Mouse (Mus musculus) midbrain, embryonic 13.5 days (tissue): ENCODE data around the gene Epb41l1. TPM values are rescaled to one million over a fixed set of nuclear protein-coding genes. Genes with fewer than 3 reads are reported as not detected.

ENCODE experiments used
- ATAC-seq: fragments of 200-750 bp; cut with Nextera tagmentation; 2 replicates; pipeline ENCODE4 v1.8.0; 2017; ENCODE audit warnings: mild to moderate bottlenecking, moderate TSS enrichment, moderate library complexity
- H3K27ac ChIP-seq: fragments of 300-500 bp; sonication (generic); 2 replicates; pipeline ENCODE4 v1.5.1; 2015; ENCODE audit warnings: inconsistent platforms, mild to moderate bottlenecking, moderate library complexity
- H3K27me3 ChIP-seq: fragments of 300-500 bp; sonication (generic); 2 replicates; pipeline ENCODE4 v1.6.1; 2015; ENCODE audit warnings: mild to moderate bottlenecking, inconsistent platforms
- H3K36me3 ChIP-seq: fragments of 300-500 bp; sonication (generic); 2 replicates; pipeline ENCODE4 v1.6.1; 2015; ENCODE audit warnings: mild to moderate bottlenecking, inconsistent platforms
- H3K4me1 ChIP-seq: fragments of 300-500 bp; sonication (generic); replicated peaks from 2 replicates; pipeline ENCODE4 v1.6.1; 2015; ENCODE audit warnings: inconsistent platforms
- H3K4me2 ChIP-seq: fragments of 300-500 bp; sonication (generic); replicated peaks from 2 replicates; pipeline ENCODE4 v1.6.1; 2015; ENCODE audit warnings: moderate library complexity, mild to moderate bottlenecking, inconsistent platforms
- H3K4me3 ChIP-seq: fragments of 300-500 bp; sonication (generic); replicated peaks from 2 replicates; pipeline ENCODE4 v1.5.1; 2015; ENCODE audit warnings: mild to moderate bottlenecking, inconsistent platforms
- H3K9ac ChIP-seq: fragments of 300-500 bp; sonication (generic); replicated peaks from 2 replicates; pipeline ENCODE4 v1.6.1; 2015; ENCODE audit warnings: mild to moderate bottlenecking, inconsistent platforms
- H3K9me3 ChIP-seq: fragments of 300-500 bp; sonication (generic); 2 replicates; pipeline ENCODE4 v1.6.1; 2016; ENCODE audit warnings: mild to moderate bottlenecking, inconsistent platforms
- WGBS: fragments of 180-500 bp; shearing (Covaris S2); methylation state at CpG from one replicate; pipeline ENCODE4 v1.1.7; 2015; 5-methylcytosine and 5-hydroxymethylcytosine counted together
- polyA plus RNA-seq: library from polyadenylated mRNA; unstranded; fragments of >200 nt; fragmentation: Nextera tagmentation; extraction: Ambion mirVana; gene quantifications from 2 replicates; pipeline ENCODE4 v1.2.1, GENCODE M21; 2015

The Epb41l1 gene
- polyA plus RNA-seq, 1 experiment from 2014 or later, result 11.9 TPM

GRCm38 (mm10) chr2:156426151-156426550 lies 5.4 kb downstream of the Epb41l1 start:
- no peak for ATAC-seq
- Histone ChIP-seq H3K9ac (no peak overlapping the region), H3K4me1 (peaks cover 31% of the 10 kb centered on the region), H3K36me3 (0 out of 2 replicates have a peak, but pooled peaks cover 6% of the 10 kb centered on the region), H3K9me3 (no peaks in the 10 kb centered on the region), H3K4me2 (no peak overlapping the region), H3K27me3 (peaks cover 28% of the 10 kb centered on the region), H3K4me3 (no peak overlapping the region), H3K27ac (no peak overlapping the region)
- WGBS, result 71% methylated on average over 4 of the region's 4 CpGs

- H3K27ac ChIP-seq, result no peak overlapping the region
- H3K4me2 ChIP-seq, result no peak overlapping the region
- 0 out of 2 replicates have a peak, but pooled peaks cover 5% of the 10 kb centered on the region for H3K36me3 ChIP-seq
- no peaks in the 10 kb centered on the region for H3K9me3 ChIP-seq
- ATAC-seq, result no peak
- no peaks in the 10 kb centered on the region for H3K27me3 ChIP-seq
- H3K4me3 ChIP-seq, result no peak overlapping the region
- peaks cover 24% of the 10 kb centered on the region for H3K4me1 ChIP-seq
- H3K9ac ChIP-seq, result no peak overlapping the region
- 82% methylated on average over 10 of the region's 10 CpGs for WGBS
These were observed 9.1 kb downstream of the Epb41l1 start for GRCm38 (mm10) chr2:156429836-156430235.

- H3K4me2 ChIP-seq, result no peak overlapping the region
- ATAC-seq, result no peak
- 0 out of 2 replicates have a peak, but pooled peaks cover 5% of the 10 kb centered on the region for H3K36me3 ChIP-seq
- WGBS, result 53% methylated on average over 4 of the region's 4 CpGs
- no peaks in the 10 kb centered on the region for H3K9me3 ChIP-seq
- no peaks in the 10 kb centered on the region for H3K27me3 ChIP-seq
- no peak overlapping the region for H3K4me3 ChIP-seq
- no peak overlapping the region for H3K27ac ChIP-seq
- peaks cover 19% of the 10 kb centered on the region for H3K4me1 ChIP-seq
- no peak overlapping the region for H3K9ac ChIP-seq
These were observed 9.6 kb downstream of the Epb41l1 start for GRCm38 (mm10) chr2:156430326-156430725.

- Histone ChIP-seq H3K4me2 (no peak overlapping the region), H3K4me3 (no peak overlapping the region), H3K27ac (no peak overlapping the region), H3K4me1 (peaks cover 10% of the 10 kb centered on the region), H3K27me3 (no peaks in the 10 kb centered on the region), H3K36me3 (0 out of 2 replicates have a peak, but pooled peaks cover 5% of the 10 kb centered on the region), H3K9me3 (no peaks in the 10 kb centered on the region), H3K9ac (no peak overlapping the region)
- 72% methylated on average over 6 of the region's 6 CpGs for WGBS
- ATAC-seq, result no peak
These were observed 10.7 kb downstream of the Epb41l1 start for GRCm38 (mm10) chr2:156431409-156431808.

GRCm38 (mm10) chr2:156432086-156432485 lies 11.4 kb downstream of the Epb41l1 start:
- WGBS, result 96% methylated on average over 3 of the region's 3 CpGs
- Histone ChIP-seq H3K27me3 (no peaks in the 10 kb centered on the region), H3K4me2 (no peak overlapping the region), H3K36me3 (0 out of 2 replicates have a peak, but pooled peaks cover 3% of the 10 kb centered on the region), H3K9me3 (no peaks in the 10 kb centered on the region), H3K4me3 (no peak overlapping the region), H3K9ac (no peak overlapping the region), H3K27ac (no peak overlapping the region), H3K4me1 (peaks cover 14% of the 10 kb centered on the region)
- no peak for ATAC-seq

GRCm38 (mm10) chr2:156432874-156433868 lies 12.5 kb downstream of the Epb41l1 start:
- no peak overlapping the region for H3K4me3 ChIP-seq
- H3K27me3 ChIP-seq, result no peaks in the 10 kb centered on the region
- H3K4me2 ChIP-seq, result no peak overlapping the region
- 0 out of 2 replicates have a peak, but pooled peaks cover 2% of the 10 kb centered on the region for H3K36me3 ChIP-seq
- H3K27ac ChIP-seq, result no peak overlapping the region; the same call in 1 of the 2 replicates
- WGBS, result 54% methylated on average over 9 of the region's 9 CpGs
- no peak overlapping the region for H3K9ac ChIP-seq
- no peak for ATAC-seq
- H3K9me3 ChIP-seq, result no peaks in the 10 kb centered on the region
- peaks cover 14% of the 10 kb centered on the region for H3K4me1 ChIP-seq

- Histone ChIP-seq H3K9me3 (no peaks in the 10 kb centered on the region), H3K27ac (no peak overlapping the region), H3K4me3 (no peak overlapping the region), H3K27me3 (no peaks in the 10 kb centered on the region), H3K9ac (no peak overlapping the region), H3K4me1 (peaks cover 28% of the 10 kb centered on the region), H3K36me3 (peaks cover 9% of the 10 kb centered on the region), H3K4me2 (no peak overlapping the region)
- ATAC-seq, result no peak
- 91% methylated on average over 11 of the region's 11 CpGs for WGBS
These were observed 16.9 kb downstream of the Epb41l1 start for GRCm38 (mm10) chr2:156437637-156438036.

GRCm38 (mm10) chr2:156439666-156440462 lies 19.2 kb downstream of the Epb41l1 start:
- Histone ChIP-seq H3K27ac (no peak overlapping the region), H3K4me1 (peaks cover 18% of the 10 kb centered on the region; the same call in 1 of the 2 replicates), H3K4me3 (no peak overlapping the region), H3K36me3 (peaks cover 17% of the 10 kb centered on the region), H3K9ac (no peak overlapping the region), H3K9me3 (no peaks in the 10 kb centered on the region), H3K27me3 (no peaks in the 10 kb centered on the region), H3K4me2 (no peak overlapping the region)
- ATAC-seq, result no peak
- WGBS, result 51% methylated on average over 11 of the region's 11 CpGs

- Histone ChIP-seq H3K27ac (no peak overlapping the region), H3K36me3 (peaks cover 30% of the 10 kb centered on the region), H3K4me1 (peaks cover 14% of the 10 kb centered on the region; the same call in 1 of the 2 replicates), H3K27me3 (no peaks in the 10 kb centered on the region), H3K4me2 (no peak overlapping the region), H3K4me3 (no peak overlapping the region), H3K9me3 (no peaks in the 10 kb centered on the region; the same call in 1 of the 2 replicates), H3K9ac (no peak overlapping the region)
- 57% methylated on average over 6 of the region's 6 CpGs for WGBS
- ATAC-seq, result no peak
These were observed 21.2 kb downstream of the Epb41l1 start for GRCm38 (mm10) chr2:156441909-156442308.

- Histone ChIP-seq H3K27ac (no peak overlapping the region), H3K27me3 (no peaks in the 10 kb centered on the region), H3K4me3 (no peak overlapping the region)
These were observed 22.6 kb downstream of the Epb41l1 start for GRCm38 (mm10) chr2:156443323-156443722.

GRCm38 (mm10) chr2:156446489-156447035 lies 25.9 kb downstream of the Epb41l1 start:
- Histone ChIP-seq H3K4me3 (no peak overlapping the region), H3K9ac (no peak overlapping the region), H3K4me1 (peaks cover 10% of the 10 kb centered on the region; the same call in 1 of the 2 replicates), H3K9me3 (no peaks in the 10 kb centered on the region; the same call in 1 of the 2 replicates), H3K36me3 (peaks cover 28% of the 10 kb centered on the region), H3K27ac (no peak overlapping the region), H3K27me3 (no peaks in the 10 kb centered on the region), H3K4me2 (no peak overlapping the region)
- WGBS, result 89% methylated on average over 9 of the region's 9 CpGs
- ATAC-seq, result no peak

More at GRCm38 (mm10) chr2:156443323-156443722, 22.6 kb downstream of the Epb41l1 start:
- WGBS, result 82% methylated on average over 1 of the region's 1 CpGs
- Histone ChIP-seq H3K9me3 (no peaks in the 10 kb centered on the region; the same call in 1 of the 2 replicates), H3K4me1 (peaks cover 14% of the 10 kb centered on the region; the same call in 1 of the 2 replicates), H3K36me3 (peaks cover 28% of the 10 kb centered on the region), H3K9ac (no peak overlapping the region), H3K4me2 (no peak overlapping the region)
- ATAC-seq, result no peak
